In genomic region chr12:86897769-86898273, GRCm38 (mm10) we compare ENCODE assay signal across 8 mouse cellular contexts. TPM values are rescaled to one million over a fixed set of nuclear protein-coding genes. Genes with fewer than 3 reads are reported as not detected.
A peak's percentile ranks its signal among the peaks of the same experiment; 100 is the strongest.
DNase-seq lines count a peak whose midpoint lies in the region; ATAC-seq and TF ChIP-seq lines count a peak whose summit lies in the region.

No protein-coding gene starts in this region.

- no peak overlapping the region for H3K4me2 ChIP-seq in CH12.LX (ENCODE audit: insufficient read depth, low read depth, poor library complexity, severe bottlenecking)
- H3K4me2 ChIP-seq in forebrain, embryonic 12.5 days: peak overlapping the region; percentile 63
- H3K4me2 ChIP-seq in limb, embryonic 13.5 days (replicated peaks): no peak overlapping the region

- no peak for ATAC-seq in forebrain, embryonic 12.5 days (ENCODE audit: low FRiP score)
- ATAC-seq in limb, embryonic 13.5 days (ENCODE audit: low FRiP score, low read depth): no peak

- dilution Hi-C loops in CH12.LX (cut with MboI; ENCODE audit: extremely low pct_ligation_motif_present, extremely low pct_unique_long_range_greater_than_20kb, low sequenced_read_pairs): no loop called here

- in situ Hi-C loops in CH12.LX (cut with MboI; ENCODE audit: low pct_ligation_motif_present, low pct_unique_long_range_greater_than_20kb, low sequenced_read_pairs): no loop called here

- no peak for TF ChIP-seq POLR2A in heart, adult 2 months (IDR thresholded peaks at IDR 0.05; ENCODE audit: insufficient read depth, low read depth, low read length)
- no peak for TF ChIP-seq POLR2A in CH12.LX (IDR thresholded peaks at IDR 0.05; ENCODE audit: low read depth, low read length)

- H3K4me3 ChIP-seq in heart, adult 2 months: no peak overlapping the region
- H3K4me3 ChIP-seq in CH12.LX (replicated peaks in 1 of 3; ENCODE audit: low read depth in 2 of 3, low read length in 2 of 3, poor library complexity in 1 of 3): no peak overlapping the region
- H3K4me3 ChIP-seq in forebrain, embryonic 12.5 days (replicated peaks): no peak overlapping the region
- no peak overlapping the region for H3K4me3 ChIP-seq in limb, embryonic 13.5 days

- no peak for TF ChIP-seq RAD21 in CH12.LX (IDR thresholded peaks at IDR 0.05; ENCODE audit: low read depth, low read length)

- no peaks in the 10 kb centered on the region for H3K79me2 ChIP-seq in heart, adult 2 months (replicated peaks; ENCODE audit: control insufficient read depth, insufficient read depth, low read length)
- no peaks in the 10 kb centered on the region for H3K79me2 ChIP-seq in CH12.LX (replicated peaks; ENCODE audit: control insufficient read depth, extremely low read depth, insufficient read depth, poor library complexity, severe bottlenecking)

- intact Hi-C loops in heart, adult 2 months (cut with DNase I): no loop called here
- intact Hi-C loops in left cerebral cortex, postnatal 36 days (cut with DNase I): no loop called here

- H3K27me3 ChIP-seq in heart, adult 2 months (ENCODE audit: control insufficient read depth, insufficient read depth, low read length): no peaks in the 10 kb centered on the region
- H3K27me3 ChIP-seq in CH12.LX (replicated peaks): no peaks in the 10 kb centered on the region
- no peaks in the 10 kb centered on the region for H3K27me3 ChIP-seq in forebrain, embryonic 12.5 days
- no peaks in the 10 kb centered on the region for H3K27me3 ChIP-seq in limb, embryonic 13.5 days

- peak overlapping the region; percentile 91 for H3K27ac ChIP-seq in heart, adult 2 months
- H3K27ac ChIP-seq in CH12.LX (ENCODE audit: insufficient read depth, low read depth): no peak overlapping the region
- peak overlapping the region; percentile 98 for H3K27ac ChIP-seq in forebrain, embryonic 12.5 days
- H3K27ac ChIP-seq in limb, embryonic 13.5 days: peak overlapping the region; percentile 98

- no peak for TF ChIP-seq EP300 in heart, adult 2 months (IDR thresholded peaks at IDR 0.05; ENCODE audit: insufficient read depth, low read depth, low read length)
- TF ChIP-seq EP300 in CH12.LX (IDR thresholded peaks at IDR 0.05; ENCODE audit: low read length): no peak

- TF ChIP-seq CTCF in heart, adult 2 months (IDR thresholded peaks at IDR 0.05): no peak
- TF ChIP-seq CTCF in CH12.LX (conservative IDR thresholded peaks at IDR 0.05 in 1 of 2, IDR thresholded peaks at IDR 0.05 in 1 of 2; ENCODE audit: low read depth in 2 of 2, low read length in 2 of 2): no peak

- no peak overlapping the region; the same call in 1 of the 2 replicates for H3K9ac ChIP-seq in heart, adult 2 months (ENCODE audit: low read depth, low read length)
- peak overlapping the region; percentile 81; the same call in 1 of the 2 replicates for H3K9ac ChIP-seq in CH12.LX (ENCODE audit: insufficient read depth, low read depth)
- H3K9ac ChIP-seq in forebrain, embryonic 12.5 days: peak overlapping the region; percentile 36
- peak overlapping the region; percentile 43; the same call in 1 of the 2 replicates for H3K9ac ChIP-seq in limb, embryonic 13.5 days

- peaks cover 13% of the 10 kb centered on the region for H3K36me3 ChIP-seq in heart, adult 2 months (ENCODE audit: control insufficient read depth, insufficient read depth, low read length)
- peaks cover 0 to 4% of the 10 kb centered on the region in 2 experiments for H3K36me3 ChIP-seq in CH12.LX (replicated peaks in 1 of 2; ENCODE audit: control insufficient read depth in 1 of 2, insufficient read depth in 1 of 2, low read length in 1 of 2)
- no peaks in the 10 kb centered on the region for H3K36me3 ChIP-seq in forebrain, embryonic 12.5 days (replicated peaks)
- no peaks in the 10 kb centered on the region for H3K36me3 ChIP-seq in limb, embryonic 13.5 days

- peak; percentile 39 to 49 for DNase-seq in heart, adult 2 months
- no peak for DNase-seq in heart, adult 18-20 months
- no peak for DNase-seq in CH12.LX (ENCODE audit: extremely low read depth)
- no peak for DNase-seq in adrenal gland, adult 2 months
- no peak for DNase-seq in right cerebral cortex, postnatal 10 days (ENCODE audit: low spot score in 2 of 2)
- DNase-seq in left cerebral cortex, postnatal 36 days (ENCODE audit: low spot score in 2 of 2): no peak

- 53% methylated on average over 7 of the region's 7 CpGs for WGBS in heart, adult 2 months
- WGBS in forebrain, embryonic 12.5 days: 39% methylated on average over 7 of the region's 7 CpGs
- 57% methylated on average over 7 of the region's 7 CpGs for WGBS in limb, embryonic 13.5 days

- H3K9me3 ChIP-seq in CH12.LX (replicated peaks; ENCODE audit: low read length): no peaks in the 10 kb centered on the region
- no peaks in the 10 kb centered on the region for H3K9me3 ChIP-seq in forebrain, embryonic 12.5 days
- H3K9me3 ChIP-seq in limb, embryonic 13.5 days: no peaks in the 10 kb centered on the region

- peaks cover 28% of the 10 kb centered on the region for H3K4me1 ChIP-seq in heart, adult 2 months (ENCODE audit: control insufficient read depth, insufficient read depth, low read length)
- H3K4me1 ChIP-seq in CH12.LX (ENCODE audit: control insufficient read depth in 1 of 2, insufficient read depth in 2 of 2): peaks cover 16 to 58% of the 10 kb centered on the region in 2 experiments
- H3K4me1 ChIP-seq in forebrain, embryonic 12.5 days: peaks cover 67% of the 10 kb centered on the region
- peaks cover 79% of the 10 kb centered on the region for H3K4me1 ChIP-seq in limb, embryonic 13.5 days

TF ChIP-seq in CH12.LX, 34 proteins besides CTCF, POLR2A, EP300 and RAD21:
- TF ChIP-seq GABPA (IDR thresholded peaks at IDR 0.05; ENCODE audit: insufficient replicate concordance, low read depth, low read length) (no peak), CHD1 (IDR thresholded peaks at IDR 0.05; ENCODE audit: low read depth, low read length) (no peak), MXI1 (IDR thresholded peaks at IDR 0.05; ENCODE audit: low read depth, low read length) (no peak), SIN3A (IDR thresholded peaks at IDR 0.05; ENCODE audit: low read length) (no peak), E2F4 (IDR thresholded peaks at IDR 0.05; ENCODE audit: insufficient replicate concordance, low read depth, low read length) (no peak), JUND (conservative IDR thresholded peaks at IDR 0.05; ENCODE audit: low read depth, low read length) (no peak), IRF4 (IDR thresholded peaks at IDR 0.05; ENCODE audit: low read depth, low read length) (no peak), MAX (IDR thresholded peaks at IDR 0.05; ENCODE audit: low read length) (no peak), MAZ (IDR thresholded peaks at IDR 0.05; ENCODE audit: low read depth, low read length) (no peak), ZKSCAN1 (IDR thresholded peaks at IDR 0.05; ENCODE audit: borderline replicate concordance, low read depth, low read length) (no peak), CHD2 (IDR thresholded peaks at IDR 0.05; ENCODE audit: low read length) (no peak), ZNF384 (IDR thresholded peaks at IDR 0.05; ENCODE audit: low read depth, low read length) (no peak), MAFK (IDR thresholded peaks at IDR 0.05; ENCODE audit: insufficient replicate concordance, low read length) (no peak), BHLHE40 (IDR thresholded peaks at IDR 0.05; ENCODE audit: low read depth, low read length) (no peak)

RNA-seq across cellular contexts. Expression of gene Irf2bpl, which starts 13.2 kb away (rescaled TPM):
- 10 to 100 TPM; 32.6 to 36.9 TPM for total RNA-seq in heart, adult 2 months (2021)
- 15.6 and 20.1 TPM in 2 replicates for polyA plus RNA-seq in heart, adult 2 months (2012; rRNA removed)
- 10 to 100 TPM; 30.0 to 30.5 TPM for total RNA-seq in heart, adult 18-20 months (2021)
- total RNA-seq in CH12.LX (2012; rRNA removed) (19.6 and 21.4 TPM in 2 replicates), CH12.LX (2014; rRNA removed) (7.0 and 8.2 TPM in 2 replicates)
- polyA plus RNA-seq in CH12.LX (2012; ENCODE audit: insufficient read length, low read depth): 10.2 and 12.1 TPM in 2 replicates
- 74.8 and 81.9 TPM in 2 replicates for polyA plus RNA-seq in forebrain, embryonic 12.5 days (2016; fragmentation: Nextera tagmentation; extraction: Ambion mirVana)
- 39.2 and 41.2 TPM in 2 replicates for polyA plus RNA-seq in limb, embryonic 13.5 days (2015; fragmentation: Nextera tagmentation; extraction: Ambion mirVana)
- total RNA-seq in adrenal gland, adult 2 months (2021): 10 to 100 TPM; 51.1 to 79.5 TPM
- polyA plus RNA-seq in adrenal gland, adult 2 months (2012; rRNA removed): 121 and 122 TPM in 2 replicates
- 10 to 100 TPM; 70.7 to 73.6 TPM for total RNA-seq in left cerebral cortex, postnatal 36 days (2021)

RNA-seq across cellular contexts. Expression of gene Cipc, which starts 49.0 kb away (rescaled TPM):
- 10 to 100 TPM; 43.8 to 45.1 TPM for total RNA-seq in heart, adult 2 months (2021)
- 34.1 and 39.6 TPM in 2 replicates for polyA plus RNA-seq in heart, adult 2 months (2012; rRNA removed)
- 10 to 100 TPM; 37.1 to 40.8 TPM for total RNA-seq in heart, adult 18-20 months (2021)
- 18.7 and 19.6 TPM in 2 replicates for total RNA-seq in CH12.LX (2012; rRNA removed)
- 15.7 and 16.7 TPM in 2 replicates for total RNA-seq in CH12.LX (2014; rRNA removed)
- polyA plus RNA-seq in CH12.LX (2012; ENCODE audit: insufficient read length, low read depth): 17.5 and 20.5 TPM in 2 replicates
- polyA plus RNA-seq in forebrain, embryonic 12.5 days (2016; fragmentation: Nextera tagmentation; extraction: Ambion mirVana): 49.5 and 51.4 TPM in 2 replicates
- 23.6 and 24.7 TPM in 2 replicates for polyA plus RNA-seq in limb, embryonic 13.5 days (2015; fragmentation: Nextera tagmentation; extraction: Ambion mirVana)
- 10 to 100 TPM; 17.9 to 29.3 TPM for total RNA-seq in adrenal gland, adult 2 months (2021)
- 38.5 and 39.8 TPM in 2 replicates for polyA plus RNA-seq in adrenal gland, adult 2 months (2012; rRNA removed)
- total RNA-seq in left cerebral cortex, postnatal 36 days (2021): 10 to 100 TPM; 82.2 to 93.0 TPM

Comparison
In these comparisons a context has a peak if more than half of its experiments do, and no peak if none do; other contexts are left out.
1. DNase-seq: peak in heart, adult 2 months (2 of 2); none in heart, adult 18-20 months (0 of 2), CH12.LX (single experiment), adrenal gland, adult 2 months (single experiment), right cerebral cortex, postnatal 10 days (0 of 2) and left cerebral cortex, postnatal 36 days (0 of 2).